Mouse (Mus musculus): ENCODE measurements around the gene Cdh13.
"Not testable (repeated sequence)": the region's sequence is repeated elsewhere in the genome, so short reads cannot be mapped to it uniquely, and the experiment has no call there.

Cdh13 gene

DNA sequence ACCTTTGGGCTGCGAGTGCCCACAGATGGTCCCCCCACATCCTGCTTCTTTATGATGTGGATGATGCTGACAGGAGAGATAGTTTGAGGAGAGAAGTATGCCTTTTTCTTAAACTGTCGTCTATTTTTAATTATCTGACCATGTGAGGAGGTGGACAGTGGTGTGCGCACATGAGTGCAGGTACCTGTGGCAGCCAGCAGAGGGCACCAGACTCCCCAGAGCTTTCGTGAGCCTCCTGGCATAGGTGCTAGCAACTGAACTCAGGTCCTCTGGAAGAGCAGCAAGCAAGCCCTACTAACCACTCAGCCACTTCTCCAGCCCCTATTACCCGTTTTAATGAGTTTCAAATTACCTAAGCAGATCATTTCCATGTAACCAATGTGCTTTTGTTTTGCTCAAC is 1016.8 kb downstream of the Cdh13 start:
- DNase-seq, result no peak

DNA sequence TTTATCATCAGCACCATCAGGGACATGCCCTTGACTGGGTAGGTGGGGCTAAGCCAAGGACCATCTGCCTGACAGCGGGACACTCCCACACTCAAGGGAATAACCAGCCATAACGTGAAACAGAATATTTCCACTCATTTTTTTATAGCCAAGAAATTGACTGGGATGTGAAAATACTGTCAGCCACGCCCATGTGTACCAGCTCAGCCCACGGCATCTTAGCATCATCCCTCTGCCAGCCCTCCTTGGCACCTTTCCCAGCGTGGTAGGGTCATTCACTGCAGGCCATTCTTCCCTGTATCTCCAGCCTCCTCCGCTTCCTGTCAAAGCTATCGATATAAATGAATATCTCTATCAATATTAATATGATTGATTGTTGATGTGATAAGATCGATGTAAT is 1020.7 kb downstream of the Cdh13 start:
- DNase-seq, result no peak

DNA sequence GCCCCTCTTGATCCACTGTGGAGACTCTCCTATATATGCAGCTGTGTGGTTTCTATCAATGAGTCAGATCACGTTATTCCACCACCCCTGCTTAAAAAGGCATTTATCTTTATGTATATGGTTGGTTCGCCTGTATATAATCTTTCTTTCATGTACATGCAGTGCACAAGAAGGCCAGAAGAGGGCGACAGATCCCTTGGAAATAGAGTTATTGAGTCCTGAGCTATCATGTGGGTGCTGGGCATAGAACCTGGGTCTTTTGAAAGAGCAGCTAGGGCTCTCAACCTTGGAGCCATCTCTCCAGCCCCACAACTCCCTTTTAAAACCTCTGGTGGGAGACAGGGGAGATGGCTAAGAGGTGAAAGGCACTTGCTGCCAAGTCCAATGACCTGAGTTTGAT is 1027.9 kb downstream of the Cdh13 start:
- DNase-seq, result peak in 1 of 2 experiments; percentile 33

DNA sequence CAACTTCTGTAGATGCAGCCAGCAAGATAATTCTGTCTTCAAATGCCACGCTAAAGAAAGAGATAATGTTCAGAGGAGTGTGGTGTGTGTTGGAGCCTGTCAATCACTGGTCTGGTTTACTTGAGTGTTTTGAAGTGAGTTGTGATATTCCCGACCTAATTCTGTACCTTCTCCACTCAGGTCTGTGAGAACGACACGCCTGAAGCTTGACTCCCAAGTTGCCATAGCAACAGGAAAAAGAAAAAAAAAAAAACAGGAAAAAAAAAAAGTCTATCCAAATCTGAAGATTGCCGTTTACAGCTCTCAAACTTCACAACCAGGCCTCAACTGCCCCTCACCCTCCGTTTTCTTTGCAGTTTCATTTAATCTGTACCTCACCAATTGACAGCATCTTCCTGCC is 1039.7 kb downstream of the Cdh13 start:
- DNase-seq, result no peak

DNA sequence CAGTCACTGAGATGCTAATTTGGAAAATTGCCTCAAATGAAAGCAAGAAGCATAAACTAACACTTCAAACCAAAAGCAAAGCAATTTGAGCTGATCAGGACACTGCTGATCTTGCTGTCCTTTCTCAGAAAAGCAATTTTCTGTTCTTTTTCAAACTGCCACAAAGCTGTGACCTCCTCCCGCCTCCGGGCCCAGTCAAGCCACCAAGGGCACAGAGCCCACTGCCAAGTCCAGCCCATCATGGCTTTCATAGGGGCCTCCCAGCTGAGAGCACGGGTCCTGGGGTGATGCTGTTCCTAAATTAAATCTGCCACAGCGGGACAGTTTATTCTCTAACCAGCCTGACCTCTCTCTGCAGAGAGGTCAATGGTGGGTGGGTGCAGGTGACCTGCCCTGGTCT is 1056.0 kb downstream of the Cdh13 start:
- no peak for DNase-seq

DNA sequence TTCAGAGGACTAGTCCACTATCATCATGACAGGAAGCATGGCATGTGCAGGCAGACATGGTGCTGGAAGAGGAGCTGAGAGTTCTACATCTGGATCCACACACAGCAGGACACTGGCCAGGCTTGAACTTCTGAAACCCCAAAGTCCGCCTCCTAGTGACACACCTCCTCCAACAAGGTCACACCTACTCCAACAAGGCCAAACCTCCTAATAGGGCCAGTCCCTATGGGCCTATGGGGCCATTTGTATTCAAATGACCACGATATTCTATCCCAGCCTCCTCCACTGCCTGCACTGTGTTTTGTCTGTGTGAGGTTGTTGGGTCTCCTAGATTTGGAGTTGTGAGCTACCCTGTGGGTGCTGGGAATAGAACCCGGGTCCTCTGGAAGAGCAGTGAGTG is 1060.1 kb downstream of the Cdh13 start:
- DNase-seq, result no peak

DNA sequence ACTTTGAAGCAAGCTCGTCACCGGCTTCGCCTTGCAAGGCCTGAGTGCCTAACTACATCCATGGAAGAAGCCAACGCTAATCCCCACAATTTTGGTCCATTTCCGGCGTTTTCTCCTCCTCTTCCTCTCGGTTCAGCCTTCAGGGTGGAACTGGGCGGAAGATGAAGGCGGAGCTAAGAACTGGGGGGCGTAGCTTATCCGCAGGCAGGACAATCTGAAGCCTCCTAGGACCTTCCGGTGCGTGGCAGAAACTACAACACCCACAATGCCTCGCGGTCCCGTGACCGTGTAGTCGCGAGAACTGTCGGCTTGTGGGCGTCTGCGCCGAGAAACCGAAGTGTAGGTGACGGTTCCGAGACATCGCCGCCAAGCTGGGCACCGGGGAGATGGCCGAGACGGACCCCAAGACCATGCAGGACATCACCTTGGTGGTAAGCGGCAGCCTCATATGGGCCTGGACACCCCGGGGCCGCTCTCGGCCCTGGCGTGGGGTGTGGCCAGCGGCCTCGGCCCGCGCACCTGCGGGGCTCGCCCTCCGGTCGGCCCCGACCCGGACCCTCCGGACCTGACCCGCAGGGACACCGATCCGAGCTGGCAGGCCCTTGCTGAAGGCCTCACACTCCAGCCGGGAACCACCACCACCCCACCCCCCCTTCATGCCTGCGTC is 1060.8 kb downstream of the Cdh13 start, which contains the start of gene Hsbp1:
Gene Hsbp1, plus strand, starts transcription at position 299 of the 667 bp plus-strand sequence.
- DNase-seq, result peak; percentile 96

DNA sequence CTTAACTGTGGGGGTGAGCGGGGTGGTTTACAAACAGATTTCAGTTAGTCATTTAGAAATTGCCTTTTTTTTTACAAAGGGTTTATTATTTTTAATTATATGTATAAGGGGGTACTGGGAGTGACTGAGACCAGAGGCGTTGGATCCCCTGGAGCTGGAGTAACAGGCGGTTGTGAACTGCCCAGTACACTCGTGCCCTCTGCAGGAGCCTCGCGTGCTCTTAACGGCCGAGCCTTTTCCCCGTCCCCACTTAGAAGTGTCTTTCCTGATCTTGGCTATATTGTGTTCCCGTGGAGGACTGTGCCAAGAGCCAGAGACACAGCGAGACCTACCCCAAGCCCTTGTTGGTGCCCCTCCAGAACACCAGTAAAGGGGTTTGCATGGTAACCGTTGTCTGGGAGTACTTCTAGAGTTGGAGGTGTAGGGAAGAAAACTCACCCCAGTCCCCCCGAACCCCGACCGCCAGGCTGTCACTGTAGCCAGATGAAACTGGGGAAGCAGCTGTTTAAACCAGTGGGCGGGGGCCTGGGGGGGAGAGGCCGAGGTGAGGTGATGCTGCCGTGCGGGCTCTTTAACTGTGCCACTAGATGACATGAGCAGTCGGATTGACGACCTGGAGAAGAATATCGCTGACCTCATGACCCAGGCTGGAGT is 1061.6 kb downstream of the Cdh13 start:
- peak; percentile 4 to 20 for DNase-seq

DNA sequence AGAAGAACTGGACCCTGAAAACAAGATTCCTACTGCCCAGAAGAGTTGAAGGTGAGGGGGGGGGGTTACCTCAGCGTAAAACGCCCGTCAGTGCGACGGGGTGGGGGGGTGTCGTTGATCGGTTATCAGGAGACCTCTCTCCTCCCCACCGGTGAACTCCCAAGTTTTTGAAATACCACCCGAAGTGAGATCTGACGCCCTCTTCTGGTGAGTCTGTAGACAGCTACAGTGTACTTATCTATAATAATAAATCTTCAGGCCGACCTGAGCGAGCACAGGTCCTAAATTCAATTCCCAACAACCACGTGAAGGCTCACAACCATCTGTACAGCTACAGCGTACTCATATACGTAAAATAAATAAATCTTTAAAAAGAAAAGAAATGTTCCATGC is 1062.1 kb downstream of the Cdh13 start:
- peak in 1 of 2 experiments; percentile 16 for DNase-seq

DNA sequence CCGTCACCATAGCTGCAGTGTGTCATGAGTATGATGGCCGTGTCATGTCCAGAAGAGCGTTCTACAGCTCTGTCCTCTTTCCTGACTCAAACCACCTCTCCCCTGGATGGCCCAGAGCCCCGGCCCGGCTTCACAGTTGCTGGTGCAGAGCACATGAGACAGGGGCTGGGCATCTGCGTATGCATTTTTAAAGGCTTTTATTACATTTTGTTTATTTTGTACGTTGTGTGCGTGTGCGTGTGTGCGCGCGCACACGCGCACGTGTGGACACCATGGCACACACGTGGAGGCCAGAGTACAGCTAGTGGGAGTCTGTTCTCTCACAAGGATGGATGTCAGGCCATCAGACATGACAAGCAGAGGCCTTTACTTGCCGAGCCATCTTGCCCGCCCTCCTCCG is 1068.1 kb downstream of the Cdh13 start:
- DNase-seq, result no peak

DNA sequence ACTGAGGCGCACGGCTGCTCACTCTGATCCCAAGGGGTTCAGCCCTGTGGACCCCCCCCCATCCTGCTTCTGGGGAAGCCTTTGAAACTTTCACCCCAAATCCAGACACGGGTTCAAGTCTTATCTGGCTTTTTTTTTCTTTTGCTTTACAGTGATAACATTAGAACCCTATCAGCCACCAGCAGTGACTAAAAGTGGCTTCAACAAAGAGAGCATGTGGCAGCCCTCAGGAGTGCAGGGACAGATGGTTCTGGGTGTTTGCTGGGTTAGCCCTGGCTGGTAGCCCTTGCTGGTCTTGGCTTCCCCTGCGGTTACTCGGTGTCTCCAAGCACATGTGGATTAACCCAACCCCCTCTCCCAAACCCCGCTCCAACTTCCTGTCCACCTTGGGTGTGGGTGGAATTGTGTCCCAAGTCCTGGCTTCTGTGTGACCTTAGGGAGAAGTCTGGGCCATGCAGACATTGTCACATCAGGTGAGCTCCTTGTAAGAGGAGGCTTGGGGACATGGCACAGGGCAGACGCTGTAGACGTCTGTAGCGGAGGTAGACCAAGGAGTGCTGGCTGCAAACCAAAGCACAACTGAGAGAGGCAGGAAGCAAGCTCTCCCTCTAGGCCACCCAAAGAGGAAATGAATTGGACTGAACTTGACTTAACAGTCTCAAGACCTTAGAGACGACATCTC is 1069.6 kb downstream of the Cdh13 start:
- no peak for DNase-seq

DNA sequence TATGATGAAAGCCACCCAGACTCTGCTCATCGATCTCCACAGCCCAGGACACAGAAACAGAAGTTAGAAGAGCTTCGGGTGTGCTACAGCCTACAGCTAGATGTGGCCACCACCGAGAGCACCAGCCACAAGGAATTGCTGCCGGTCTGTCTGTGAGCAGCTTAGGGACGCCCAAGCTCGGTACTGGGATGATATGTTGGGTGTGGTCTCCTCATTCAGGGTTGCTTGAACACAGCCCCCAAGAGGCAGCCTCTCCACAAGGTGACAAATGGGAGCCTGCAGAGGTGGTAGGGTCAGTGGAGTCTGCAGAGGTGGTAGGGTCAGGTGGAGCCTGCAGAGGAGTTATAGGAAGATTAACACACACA is 1070.1 kb downstream of the Cdh13 start:
- DNase-seq, result no peak

DNA sequence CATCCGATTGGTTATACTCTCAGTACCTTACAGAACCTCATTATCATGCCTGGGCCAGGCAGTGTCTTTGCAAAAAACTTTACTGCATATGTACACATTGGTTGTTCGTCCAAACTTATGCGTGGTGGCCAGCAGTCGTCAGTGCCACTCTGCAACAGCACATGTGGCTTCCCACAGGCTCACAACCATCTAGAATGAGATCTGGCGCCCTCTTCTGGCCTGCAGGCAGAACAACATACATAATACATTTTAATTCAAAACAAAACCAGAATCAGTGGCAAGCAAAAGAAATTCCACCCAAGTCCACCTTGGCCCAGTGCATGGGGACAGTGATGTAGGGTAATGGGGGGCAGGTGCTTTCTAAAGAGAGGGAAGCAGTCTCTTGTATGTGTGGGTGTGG is 1073.1 kb downstream of the Cdh13 start:
- not testable (repeated sequence) for DNase-seq

DNA sequence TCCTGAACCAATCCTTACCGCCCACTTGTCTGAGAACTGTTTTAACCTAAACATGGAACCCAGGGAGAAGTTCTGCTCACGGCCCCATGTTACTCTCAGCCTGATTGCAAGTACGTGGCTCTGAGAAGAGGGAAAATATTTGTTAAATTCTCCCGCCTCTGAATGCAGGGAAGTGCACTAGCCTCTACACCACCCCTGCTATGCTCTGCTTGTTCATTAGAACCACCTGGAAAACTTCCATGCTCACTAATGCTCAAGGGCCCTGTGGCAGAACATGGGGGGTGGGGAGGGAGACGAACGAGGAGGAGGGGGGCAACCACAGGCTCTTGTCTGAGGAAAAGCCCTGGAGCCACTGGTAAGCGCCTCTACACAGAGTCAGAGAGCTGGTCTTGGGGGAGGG is 1074.6 kb downstream of the Cdh13 start:
- DNase-seq, result no peak

DNA sequence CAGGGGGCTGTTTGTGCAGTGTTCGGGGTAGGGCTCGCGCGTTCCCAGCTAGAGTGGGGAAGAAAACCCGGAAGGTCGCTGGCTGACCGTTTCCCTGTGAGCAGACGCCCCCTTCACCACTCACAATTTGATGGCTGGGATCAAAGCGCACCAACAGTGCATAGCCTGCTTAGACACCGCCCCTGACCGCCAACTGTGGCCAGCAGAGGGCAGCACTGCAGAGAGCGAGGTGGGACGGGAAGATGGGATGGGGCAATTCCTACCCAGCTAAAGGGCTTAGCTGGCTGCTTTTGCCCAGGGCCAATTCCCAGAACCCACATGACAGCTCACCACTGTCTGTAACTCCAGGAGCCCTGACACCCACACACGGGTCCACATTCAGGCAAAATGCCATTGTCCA is 1075.3 kb downstream of the Cdh13 start:
- peak; percentile 53 to 63 for DNase-seq

DNA sequence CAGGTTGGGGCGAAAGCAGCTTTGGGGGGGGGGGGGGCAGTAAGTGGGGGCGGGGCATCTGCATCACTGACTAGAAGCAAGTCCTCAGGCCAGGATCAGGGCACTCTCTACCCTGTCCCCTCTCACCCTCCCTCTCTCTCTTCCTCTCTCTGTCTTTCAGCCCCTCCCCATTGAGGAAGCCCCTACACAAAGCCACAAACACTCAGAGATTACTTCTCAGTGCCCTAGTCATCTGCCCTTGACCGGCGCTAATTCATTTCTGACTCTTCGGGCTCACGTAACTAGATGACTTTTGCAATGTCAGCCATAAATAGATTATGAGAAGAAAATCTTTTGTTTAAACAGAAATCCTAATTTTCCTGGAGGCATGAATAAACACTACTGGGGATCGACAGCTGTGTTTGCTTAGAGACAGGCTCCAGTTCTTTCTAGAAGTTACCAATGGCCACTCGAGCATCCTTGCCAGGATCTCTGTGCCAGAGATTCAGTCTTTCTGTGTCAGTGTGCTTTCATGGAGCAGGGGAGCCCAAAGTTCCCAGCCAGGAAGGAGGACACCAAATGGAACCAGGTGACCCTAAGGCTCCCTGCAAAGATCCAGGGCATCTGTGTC is 1077.3 kb downstream of the Cdh13 start:
- DNase-seq, result no peak

Data from thymus, postnatal 36 days (tissue).